17 mouse cellular contexts compared by ENCODE assay signal in genomic region chr12:102321855-102322254, GRCm38 (mm10). TPM values are rescaled to one million over a fixed set of nuclear protein-coding genes. Genes with fewer than 3 reads are reported as not detected.
DNase-seq lines count a peak whose midpoint lies in the region; ATAC-seq and TF ChIP-seq lines count a peak whose summit lies in the region.
"Had no signal": no experiment of that assay in that cellular context is flagged by ENCODE, and none has a peak within 500 bp of the region (broad histone marks: within the 10 kb centered on the region; RNA-seq: fewer than 3 reads in every experiment).

No protein-coding gene starts in this region.

- DNase-seq in gastrocnemius, postnatal 25 days, result peak; percentile 60
- DNase-seq in gastrocnemius, postnatal 36 days, result no peak
- DNase-seq in kidney, adult 9 months, result peak; percentile 53
- DNase-seq in kidney, adult 18-20 months, result no peak
- no peak for DNase-seq in heart, postnatal 0 days (ENCODE audit: low spot score)
- DNase-seq in lung, postnatal 14 days, result peak; percentile 35
- no peak for DNase-seq in frontal cortex, adult 2 months (ENCODE audit: extremely low spot score in 1 of 2, low spot score in 1 of 2)
- DNase-seq: cerebellum, adult 9-11 months; right cerebral cortex, postnatal 14 days; thymus, postnatal 14 days had no signal

- TF ChIP-seq EP300 in heart, postnatal 0 days (IDR thresholded peaks at IDR 0.05; ENCODE audit: low read depth), result no peak

- peaks cover 24% of the 10 kb centered on the region; the same call in 1 of the 2 replicates for H3K4me1 ChIP-seq in heart, postnatal 0 days (ENCODE audit: control insufficient read depth, insufficient read depth)
- H3K4me1 ChIP-seq: neural tube, embryonic 13.5 days had no signal

- peak overlapping the region; percentile 36; the same call in 1 of the 2 replicates for H3K27ac ChIP-seq in heart, postnatal 0 days (ENCODE audit: low read depth)
- H3K27ac ChIP-seq: limb, embryonic 10.5 days; liver, embryonic 12.5 days; neural tube, embryonic 13.5 days; stomach, postnatal 0 days had no signal

- 65% methylated on average over 5 of the region's 5 CpGs for WGBS in heart, postnatal 0 days

- H3K4me3 ChIP-seq in heart, postnatal 0 days (ENCODE audit: low read depth, low read length), result no peak overlapping the region
- H3K4me3 ChIP-seq: limb, embryonic 10.5 days; liver, embryonic 12.5 days; neural tube, embryonic 13.5 days had no signal

- intact Hi-C loops in gastrocnemius, postnatal 36 days (cut with DNase I), result no loop called here

- no peak overlapping the region for H3K9ac ChIP-seq in heart, postnatal 0 days (replicated peaks; ENCODE audit: low read depth, low read length)
- H3K9ac ChIP-seq: liver, embryonic 12.5 days; neural tube, embryonic 13.5 days had no signal

- no peaks in the 10 kb centered on the region for H3K27me3 ChIP-seq in heart, postnatal 0 days (ENCODE audit: control insufficient read depth, insufficient read depth, low read length)
- H3K27me3 ChIP-seq: liver, embryonic 12.5 days; neural tube, embryonic 13.5 days had no signal

- no peak for ATAC-seq in heart, postnatal 0 days (ENCODE audit: insufficient read depth, low read depth)
- ATAC-seq in megakaryocyte-erythroid progenitor cell, adult 5-6 weeks (replicated peaks; ENCODE audit: low FRiP score, low TSS enrichment, poor library complexity, severe bottlenecking), result no peak
- ATAC-seq: inflammation-experienced regulatory T-cells, adult 6 months; liver, embryonic 12.5 days had no signal

- no peaks in the 10 kb centered on the region for H3K9me3 ChIP-seq in heart, postnatal 0 days (replicated peaks; ENCODE audit: control insufficient read depth, low read length)
- H3K9me3 ChIP-seq: limb, embryonic 10.5 days; liver, embryonic 12.5 days; neural tube, embryonic 13.5 days had no signal

- H3K4me2 ChIP-seq in heart, postnatal 0 days (ENCODE audit: low read depth, low read length), result no peak overlapping the region
- H3K4me2 ChIP-seq: liver, embryonic 12.5 days; midbrain, embryonic 11.5 days; neural tube, embryonic 13.5 days had no signal

- H3K36me3 ChIP-seq in heart, postnatal 0 days (replicated peaks; ENCODE audit: control insufficient read depth, insufficient read depth, low read length), result peaks cover 9% of the 10 kb centered on the region
- H3K36me3 ChIP-seq: limb, embryonic 10.5 days; neural tube, embryonic 13.5 days had no signal

- TF ChIP-seq CTCF in heart, postnatal 0 days (IDR thresholded peaks at IDR 0.05; ENCODE audit: low read depth), result no peak

RNA-seq across cellular contexts. Expression of gene Rin3, which starts 39.0 kb away (rescaled TPM):
- total RNA-seq in gastrocnemius, postnatal 25 days (2021), result 1 to 10 TPM; 6.0 to 8.1 TPM
- 1 to 10 TPM; 6.7 to 7.9 TPM for total RNA-seq in gastrocnemius, postnatal 36 days (2021)
- 11.6 and 13.4 TPM in 2 replicates for total RNA-seq in heart, postnatal 0 days (2014; rRNA removed; ENCODE audit: low replicate concordance)
- polyA plus RNA-seq in heart, postnatal 0 days (2015; fragmentation: Nextera tagmentation; extraction: Ambion mirVana), result 4.6 TPM in 2 replicates
- polyA plus RNA-seq in frontal cortex, adult 2 months (2012; rRNA removed), result 1.5 and 1.7 TPM in 2 replicates
- total RNA-seq in megakaryocyte-erythroid progenitor cell, adult 5-6 weeks (2014; fragmentation: Nextera tagmentation), result 30.2 and 32.2 TPM in 2 replicates
- total RNA-seq in megakaryocyte-erythroid progenitor cell, adult 5-6 weeks (2017), result 4.5 and 14.7 TPM in 2 replicates

Comparison
In these comparisons a context has a peak if more than half of its experiments do, and no peak if none do; other contexts are left out.
1. DNase-seq: peak in gastrocnemius, postnatal 25 days (single experiment), kidney, adult 9 months (single experiment) and lung, postnatal 14 days (single experiment); none in gastrocnemius, postnatal 36 days (0 of 2), kidney, adult 18-20 months (single experiment), heart, postnatal 0 days (single experiment) and frontal cortex, adult 2 months (0 of 2).